Mouse (Mus musculus): ENCODE data around the gene Pik3r6. TPM values are rescaled to one million over a fixed set of nuclear protein-coding genes. Genes with fewer than 3 reads are reported as not detected.

Pik3r6 gene
- total RNA-seq, 2 experiments from 2014 or later = 1.7 to 1.9 TPM

GRCm38 (mm10) chr11:68526441-68526840 is 23.6 kb downstream of the Pik3r6 start:
- TF ChIP-seq CTCF (conservative IDR thresholded peaks at IDR 0.05) = no peak
- peak overlapping the region; percentile 57; the same call in 1 of the 2 replicates for H3K27ac ChIP-seq
- DNase-seq (ENCODE audit: low spot score in 2 of 2) = no peak
- H3K4me3 ChIP-seq = no peak overlapping the region

DNA sequence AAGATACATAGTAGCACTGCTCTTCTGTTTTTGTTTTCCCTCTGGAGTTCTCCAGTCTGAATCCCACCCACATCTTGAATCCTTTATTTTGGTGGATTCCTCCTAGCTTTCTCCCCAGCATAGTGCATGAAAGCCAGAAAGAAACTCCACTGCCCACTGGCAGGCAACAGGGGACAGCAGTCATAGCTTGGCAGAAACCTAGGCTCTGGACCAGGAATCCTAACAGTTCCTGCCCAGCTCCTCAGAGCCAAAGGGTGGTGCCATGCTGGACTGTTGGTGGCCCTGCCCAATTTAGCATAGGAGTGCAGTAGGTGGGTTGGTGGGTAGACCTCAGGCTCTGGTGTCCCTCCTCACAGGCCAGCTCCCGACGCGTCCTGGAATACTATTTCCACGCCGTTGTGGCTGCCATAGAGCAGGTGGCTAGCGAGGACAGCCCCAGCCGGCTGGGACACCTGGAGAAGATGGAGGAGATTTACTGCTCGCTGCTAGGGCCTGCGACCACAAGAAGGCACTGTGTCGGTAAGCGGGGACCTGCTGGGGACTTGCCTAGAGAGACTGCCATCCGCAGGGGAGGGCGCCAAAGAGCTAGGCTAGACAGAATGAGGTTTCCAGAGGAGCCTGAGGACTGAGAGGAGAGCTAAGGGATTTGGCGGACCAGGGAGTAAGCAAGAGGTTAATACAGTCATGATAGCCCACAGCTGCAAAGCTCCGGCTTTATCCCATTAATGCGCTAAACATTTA is 28.4 kb downstream of the Pik3r6 start:
- TF ChIP-seq CTCF (conservative IDR thresholded peaks at IDR 0.05) = peak; percentile 76
- no peak overlapping the region for H3K27ac ChIP-seq
- H3K4me3 ChIP-seq = no peak overlapping the region
- DNase-seq (ENCODE audit: low spot score in 2 of 2) = peak; percentile 57 to 61

GRCm38 (mm10) chr11:68531941-68532535 is 29.2 kb downstream of the Pik3r6 start:
- Histone ChIP-seq H3K4me3 (no peak overlapping the region), H3K27ac (no peak overlapping the region)
- no peak for DNase-seq (ENCODE audit: low spot score in 2 of 2)
- no peak for TF ChIP-seq CTCF (conservative IDR thresholded peaks at IDR 0.05)

DNA sequence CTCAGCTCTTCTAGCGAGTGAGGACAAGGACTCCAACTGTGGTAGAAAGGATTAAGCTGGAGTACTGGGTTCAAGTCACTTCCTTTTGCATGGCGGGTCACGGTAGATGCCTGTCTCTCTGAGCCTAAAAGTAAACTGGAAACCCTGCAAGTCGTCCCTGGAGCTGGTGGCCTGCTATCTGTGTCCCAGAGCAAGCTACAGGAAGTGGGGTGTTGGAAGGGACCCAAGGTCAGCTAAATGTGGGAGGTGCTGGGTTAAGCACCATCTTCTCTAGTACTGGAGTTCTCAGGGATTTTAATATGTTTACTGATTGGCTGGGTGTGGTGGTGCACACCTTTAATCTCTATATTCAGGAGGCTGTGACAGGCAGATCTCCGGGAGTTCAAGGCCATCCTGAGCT is 30.0 kb downstream of the Pik3r6 start:
- TF ChIP-seq CTCF (conservative IDR thresholded peaks at IDR 0.05) = no peak
- H3K4me3 ChIP-seq = no peak overlapping the region
- no peak for DNase-seq (ENCODE audit: low spot score in 2 of 2)
- no peak overlapping the region for H3K27ac ChIP-seq

GRCm38 (mm10) chr11:68533971-68534475 is 31.2 kb downstream of the Pik3r6 start:
- no peak for DNase-seq (ENCODE audit: low spot score in 2 of 2)
- no peak overlapping the region for H3K27ac ChIP-seq
- TF ChIP-seq CTCF (conservative IDR thresholded peaks at IDR 0.05) = no peak
- no peak overlapping the region for H3K4me3 ChIP-seq

DNA sequence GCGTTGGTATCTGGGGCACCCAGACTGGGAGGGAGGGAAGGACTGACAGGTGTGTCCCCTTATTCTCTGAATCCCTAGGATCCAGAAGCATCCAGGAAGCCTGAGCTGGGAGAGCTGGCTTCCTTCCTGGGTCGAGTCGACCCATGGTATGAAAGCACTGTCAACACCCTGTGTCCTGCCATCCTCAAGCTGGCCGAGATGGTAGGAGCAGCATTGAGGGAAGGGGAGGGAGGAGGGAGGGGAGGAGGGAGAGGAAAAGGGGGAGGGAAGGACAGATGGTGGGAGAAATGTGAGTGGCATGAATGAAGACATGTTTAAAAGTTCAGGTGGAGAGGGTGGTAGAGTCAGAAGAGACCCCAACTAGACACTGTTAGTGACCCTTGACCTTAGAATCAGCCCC is 33.2 kb downstream of the Pik3r6 start:
- no peak for DNase-seq (ENCODE audit: low spot score in 2 of 2)
- no peak for TF ChIP-seq CTCF (conservative IDR thresholded peaks at IDR 0.05)
- H3K4me3 ChIP-seq = no peak overlapping the region
- H3K27ac ChIP-seq = peak overlapping the region; percentile 61; the same call in 1 of the 2 replicates

DNA sequence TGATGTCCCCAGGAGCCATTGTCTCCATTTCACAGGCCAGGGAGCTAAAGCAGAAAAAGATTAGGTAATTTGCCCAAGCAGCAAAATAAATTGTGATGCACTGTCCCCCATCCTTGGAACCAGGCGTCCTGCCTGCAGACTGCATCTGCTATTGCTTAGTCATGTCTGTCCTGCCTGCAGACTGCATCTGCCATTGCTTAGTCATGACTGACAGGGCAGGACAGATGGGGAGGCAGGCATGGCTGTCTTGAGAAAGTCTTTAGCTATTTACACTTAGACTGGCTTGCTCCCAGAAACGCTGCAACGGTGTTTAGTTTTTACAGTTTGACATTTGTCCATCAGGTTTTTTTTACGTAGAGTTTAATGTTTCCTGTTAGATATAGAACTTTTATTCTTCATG is 33.6 kb downstream of the Pik3r6 start:
- TF ChIP-seq CTCF (conservative IDR thresholded peaks at IDR 0.05) = no peak
- DNase-seq (ENCODE audit: low spot score in 2 of 2) = peak; percentile 49 to 73
- Histone ChIP-seq H3K27ac (peak overlapping the region; percentile 61), H3K4me3 (no peak overlapping the region)

- Histone ChIP-seq H3K4me3 (no peak overlapping the region), H3K27ac (no peak overlapping the region)
- no peak for TF ChIP-seq CTCF (conservative IDR thresholded peaks at IDR 0.05)
- DNase-seq (ENCODE audit: low spot score in 2 of 2) = peak in 1 of 2 experiments; percentile 34
Measured at GRCm38 (mm10) chr11:68539621-68540020, 36.8 kb downstream of the Pik3r6 start.

- DNase-seq (ENCODE audit: low spot score in 2 of 2) = no peak
- Histone ChIP-seq H3K4me3 (no peak overlapping the region), H3K27ac (no peak overlapping the region)
- TF ChIP-seq CTCF (conservative IDR thresholded peaks at IDR 0.05) = peak; percentile 71
Measured at GRCm38 (mm10) chr11:68544554-68544953, 41.7 kb downstream of the Pik3r6 start.

- TF ChIP-seq CTCF (conservative IDR thresholded peaks at IDR 0.05) = no peak
- H3K27ac ChIP-seq = no peak overlapping the region
- H3K4me3 ChIP-seq = no peak overlapping the region
- DNase-seq (ENCODE audit: low spot score in 2 of 2) = no peak
Measured at GRCm38 (mm10) chr11:68545172-68545571, 42.4 kb downstream of the Pik3r6 start.

- no peak for TF ChIP-seq CTCF (conservative IDR thresholded peaks at IDR 0.05)
- DNase-seq (ENCODE audit: low spot score in 2 of 2) = no peak
- Histone ChIP-seq H3K27ac (no peak overlapping the region), H3K4me3 (no peak overlapping the region)
Measured at GRCm38 (mm10) chr11:68545682-68546222, 42.9 kb downstream of the Pik3r6 start.

DNA sequence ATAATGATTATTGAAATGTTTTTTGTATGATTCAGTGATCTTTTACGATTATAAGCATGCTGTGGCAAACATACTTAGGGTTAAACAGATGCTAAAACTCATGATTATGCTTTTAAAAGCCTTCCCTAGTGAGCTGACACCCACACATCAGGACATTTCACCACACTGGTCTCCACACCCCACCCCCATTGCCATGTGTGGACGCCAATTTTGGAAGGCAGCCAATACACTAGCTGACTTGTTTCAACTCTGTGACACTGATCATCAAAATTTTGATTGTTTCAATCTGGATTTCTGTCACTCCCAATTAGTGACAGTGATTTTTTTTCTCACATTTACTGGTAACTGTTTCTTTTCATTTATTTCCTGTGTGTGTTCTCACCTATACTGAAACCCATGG is 44.7 kb downstream of the Pik3r6 start:
- DNase-seq (ENCODE audit: low spot score in 2 of 2) = no peak
- no peak overlapping the region for H3K27ac ChIP-seq
- TF ChIP-seq CTCF (conservative IDR thresholded peaks at IDR 0.05) = no peak

GRCm38 (mm10) chr11:68549597-68549996 is 46.8 kb downstream of the Pik3r6 start:
- Histone ChIP-seq H3K27ac (no peak overlapping the region), H3K4me3 (no peak overlapping the region)
- DNase-seq (ENCODE audit: low spot score in 2 of 2) = no peak
- peak; percentile 64 for TF ChIP-seq CTCF (conservative IDR thresholded peaks at IDR 0.05)

More for the DNA sequence above, 44.7 kb downstream of the Pik3r6 start:
- H3K4me3 ChIP-seq = no peak overlapping the region
